Mouse (Mus musculus) left cerebral cortex, postnatal 25 days (tissue): ENCODE results near the gene Gm4559. TPM values are rescaled to one million over a fixed set of nuclear protein-coding genes. Genes with fewer than 3 reads are reported as not detected.
A peak's percentile ranks its signal among the peaks of the same experiment; 100 is the strongest.
"Not testable (repeated sequence)": the region's sequence is repeated elsewhere in the genome, so short reads cannot be mapped to it uniquely, and the experiment has no call there.

Experiments
- DNase-seq, 2 experiments: peaks; one replicate each; pipeline ENCODE4 v3.0.0; 2022; ENCODE audit warnings: low spot score in 2 of 2, mixed read lengths in 1 of 2
- intact Hi-C: fragments of 180-260 bp; cut with DNase I; formaldehyde crosslinking; loops from one replicate; pipeline ENCODE4 v1.15.1; 2025
- total RNA-seq, 2 experiments: library from RNA; stranded (reverse); gene quantifications; 2 replicates each; pipeline ENCODE4 v1.2.3; 2021

The Gm4559 gene
- not detected for total RNA-seq

DNA sequence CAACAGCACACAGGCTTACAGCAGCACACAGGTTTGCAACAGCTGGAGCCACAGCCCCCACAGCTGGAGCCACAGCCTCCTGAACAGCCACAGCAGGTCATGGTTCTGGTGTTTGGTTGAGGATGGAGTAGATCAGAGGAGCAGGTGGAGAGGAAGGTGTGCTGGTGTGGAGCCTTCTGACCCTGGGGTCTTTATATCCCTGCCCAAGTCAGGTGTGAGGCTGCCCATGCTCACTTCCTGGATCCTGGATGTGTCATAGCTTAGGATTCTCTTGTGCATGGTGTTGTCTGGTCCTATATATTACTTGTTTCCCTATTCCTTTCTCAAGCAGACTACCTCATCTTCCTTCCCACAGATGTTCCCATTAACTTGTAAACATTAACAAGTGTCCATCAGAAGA lies at the start of gene Gm4559:
Gene Gm4559, minus strand, starts transcription at position 101 of the 400 bp plus-strand sequence.
- DNase-seq, intact Hi-C loops: not testable (repeated sequence)

- intact Hi-C loops, result no loop called here
- DNase-seq, result peak in 1 of 2 experiments; percentile 20
Observed at GRCm38 (mm10) chr7:142323396-142324117, 49.4 kb upstream of the Gm4559 start.

- no peak for DNase-seq
- intact Hi-C loops, result no loop called here
Observed at GRCm38 (mm10) chr7:142322641-142323040, 48.5 kb upstream of the Gm4559 start.

DNA sequence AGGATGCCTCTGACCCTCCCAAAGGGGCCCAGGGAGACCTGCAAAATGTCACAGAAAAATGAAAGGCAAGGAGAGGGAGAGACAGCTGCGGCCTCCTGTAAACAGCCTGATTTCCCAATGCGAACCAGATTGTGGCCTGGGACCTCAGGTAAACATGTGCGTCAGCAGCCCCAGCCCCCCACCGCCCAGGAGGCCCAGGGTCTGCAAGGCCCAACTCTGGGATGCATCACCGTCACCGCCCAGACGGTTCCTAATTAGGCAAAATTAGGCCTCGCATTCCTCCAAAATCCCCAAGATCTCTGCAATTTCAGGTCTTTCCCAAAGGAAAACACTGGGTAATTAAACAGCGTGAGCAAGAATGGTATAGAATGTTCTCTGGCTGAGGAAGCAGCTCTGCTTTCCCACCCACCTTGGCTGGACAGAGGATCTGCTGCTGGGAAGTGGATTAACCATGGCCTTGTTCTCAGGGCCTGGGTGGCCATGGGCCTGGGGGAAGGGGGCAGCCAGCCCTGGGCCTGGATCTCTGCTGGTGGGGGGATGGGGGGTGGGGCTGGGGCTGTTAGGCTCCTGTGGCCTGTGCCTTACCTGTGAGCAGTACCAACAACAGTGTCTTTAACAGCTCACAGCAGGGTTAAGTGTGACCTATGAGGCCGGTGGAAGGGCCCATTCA lies 47.6 kb upstream of the Gm4559 start:
- intact Hi-C loops, DNase-seq: not testable (repeated sequence)

GRCm38 (mm10) chr7:142320906-142321305 lies 46.7 kb upstream of the Gm4559 start:
- intact Hi-C loops, result no loop called here
- DNase-seq, result no peak

GRCm38 (mm10) chr7:142319124-142319523 lies 45.0 kb upstream of the Gm4559 start:
- intact Hi-C loops, result loop anchor here (5.0 kb wide), 1 partner anchor 178 kb away; the partner anchor contains the start of gene Tnnt3
- no peak for DNase-seq

DNA sequence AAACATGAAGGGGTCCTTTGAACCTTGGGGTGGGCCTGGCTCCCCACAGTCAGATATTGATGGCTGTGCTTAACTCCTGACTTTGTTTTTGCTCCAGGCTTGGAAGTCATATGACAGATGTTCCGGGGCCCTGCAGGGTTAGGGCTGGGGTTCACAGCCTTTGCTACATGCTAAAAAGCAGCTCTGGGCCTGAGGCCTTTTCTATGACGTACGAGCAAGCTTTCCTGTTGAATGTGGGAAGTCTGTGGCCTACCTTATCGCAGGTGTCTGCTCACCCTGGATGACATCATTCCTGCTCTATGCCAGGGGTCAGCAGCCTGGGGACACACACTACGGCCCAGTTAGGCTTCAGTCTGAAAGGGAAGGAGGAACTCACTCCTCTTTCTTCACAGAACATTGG lies 43.1 kb upstream of the Gm4559 start:
- intact Hi-C loops, result loop anchor here (2.0 to 5.0 kb wide), 2 partner anchors 180 to 264 kb away; partner anchors contain the start of gene Tnnt3
- DNase-seq, result no peak

DNA sequence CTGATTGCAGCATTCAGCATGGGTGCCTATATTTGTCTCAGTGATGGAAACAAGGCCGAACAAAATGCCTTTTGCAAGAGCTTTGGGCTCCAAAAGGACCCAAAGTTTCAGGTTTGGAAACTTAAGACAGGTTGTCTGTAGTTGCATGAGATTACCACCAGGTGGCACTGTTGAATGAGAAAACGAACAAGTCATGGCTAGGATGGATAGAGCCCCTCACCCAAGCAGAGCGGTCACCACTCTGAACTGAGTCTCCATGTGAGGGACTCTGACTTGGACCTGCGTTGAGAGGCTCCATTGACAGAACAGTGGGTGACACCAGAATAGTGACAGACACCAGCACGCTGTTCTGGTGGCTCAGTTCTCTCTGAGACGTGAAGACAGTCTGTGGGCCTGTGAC lies 42.4 kb upstream of the Gm4559 start:
- DNase-seq, result peak; percentile 43 to 48

DNA sequence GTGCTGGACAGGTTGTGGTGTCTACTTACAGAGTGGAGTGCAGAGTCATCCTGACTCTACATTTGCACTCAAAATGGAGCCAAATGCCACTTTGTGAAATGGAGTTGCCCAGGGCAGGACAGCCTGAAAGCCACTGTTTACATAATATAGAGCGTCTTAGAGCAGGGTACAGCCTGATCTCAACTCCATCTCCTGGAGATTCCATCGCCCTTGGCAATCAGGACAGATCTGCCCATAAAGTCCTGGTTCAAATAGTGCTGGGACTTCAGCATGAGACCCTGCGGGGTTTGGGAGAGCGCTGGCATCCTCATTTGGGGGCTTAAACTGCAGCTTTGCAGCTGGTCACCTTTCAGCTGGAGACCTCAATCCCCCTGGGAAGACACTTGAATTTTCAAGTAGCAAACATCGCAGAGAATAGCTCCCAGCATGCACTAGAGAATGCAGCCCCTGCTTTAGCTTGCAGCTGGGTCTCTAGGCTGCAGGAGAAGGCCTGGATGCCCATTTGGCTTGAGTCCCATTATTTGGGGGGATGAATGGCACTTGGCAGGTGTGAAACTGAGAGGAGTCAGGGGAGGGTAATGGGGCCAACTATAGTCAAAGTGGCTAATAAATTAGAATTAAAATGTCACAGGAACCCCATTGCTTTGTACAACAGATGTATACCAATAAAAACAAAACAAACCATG lies 40.6 kb upstream of the Gm4559 start:
- intact Hi-C loops, result loop anchor here (5.0 kb wide), 1 partner anchor 183 kb away; the partner anchor contains the start of gene Tnnt3
- DNase-seq, result no peak

More for the DNA sequence above, 42.4 kb upstream of the Gm4559 start:
- intact Hi-C loops, result loop anchor here (1.0 to 5.0 kb wide), 3 partner anchors 181 to 359 kb away; partner anchors contain the start of gene Tnnt3

DNA sequence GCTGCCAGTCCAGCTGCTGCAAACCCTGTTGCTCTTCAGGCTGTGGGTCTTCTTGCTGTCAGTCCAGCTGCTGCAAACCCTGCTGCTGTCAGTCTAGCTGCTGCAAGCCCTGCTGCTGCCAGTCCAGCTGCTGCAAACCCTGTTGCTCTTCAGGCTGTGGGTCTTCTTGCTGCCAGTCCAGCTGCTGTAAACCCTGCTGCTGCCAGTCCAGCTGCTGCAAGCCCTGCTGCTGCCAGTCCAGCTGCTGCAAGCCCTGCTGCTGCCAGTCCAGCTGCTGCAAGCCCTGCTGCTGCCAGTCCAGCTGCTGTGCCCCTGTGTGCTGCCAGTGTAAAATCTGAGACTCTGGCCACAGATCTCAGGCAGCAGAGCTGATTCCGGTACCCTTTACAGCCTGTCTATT lies 29.8 kb upstream of the Gm4559 start:
- intact Hi-C loops, DNase-seq: not testable (repeated sequence)

DNA sequence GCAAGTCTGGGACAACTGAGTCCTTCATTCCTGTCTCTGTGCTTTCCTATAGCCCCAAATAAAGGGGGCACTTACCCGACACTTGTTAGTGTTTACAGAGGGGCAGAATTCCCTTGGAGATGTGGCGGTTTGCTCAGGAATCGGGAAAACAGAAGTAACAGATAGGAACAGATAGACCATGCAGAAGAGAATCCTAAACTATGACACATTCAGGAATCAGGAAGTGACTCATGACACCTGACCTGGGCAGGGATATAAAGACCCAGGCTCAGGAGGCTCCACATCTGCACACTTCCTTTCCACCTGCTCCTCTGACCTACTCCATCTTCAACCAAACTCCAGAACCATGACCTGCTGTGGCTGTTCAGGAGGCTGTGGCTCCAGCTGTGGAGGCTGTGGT lies 29.1 kb upstream of the Gm4559 start, which contains the start of gene Krtap5-4:
Gene Krtap5-4, plus strand, starts transcription at position 301 of the 400 bp plus-strand sequence.
- intact Hi-C loops, result no loop called here
- no peak for DNase-seq

DNA sequence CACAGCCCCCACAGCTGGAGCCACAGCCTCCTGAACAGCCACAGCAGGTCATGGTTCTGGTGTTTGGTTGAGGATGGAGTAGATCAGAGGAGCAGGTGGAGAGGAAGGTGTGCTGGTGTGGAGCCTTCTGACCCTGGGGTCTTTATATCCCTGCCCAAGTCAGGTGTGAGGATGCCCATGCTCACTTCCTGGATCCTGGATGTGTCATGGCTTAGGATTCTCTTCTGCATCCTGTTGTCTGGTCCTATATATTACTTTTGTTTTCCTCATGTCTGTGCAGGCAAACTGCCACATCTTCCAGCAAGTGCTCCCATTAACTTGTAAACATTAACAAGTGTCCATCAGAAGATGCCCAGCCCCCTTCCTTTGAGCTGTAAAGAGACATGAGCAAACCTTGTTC lies 22.9 kb upstream of the Gm4559 start, which contains the start of gene Krtap5-1:
Gene Krtap5-1, minus strand, starts transcription at position 101 of the 400 bp plus-strand sequence.
- intact Hi-C loops, DNase-seq: not testable (repeated sequence)

DNA sequence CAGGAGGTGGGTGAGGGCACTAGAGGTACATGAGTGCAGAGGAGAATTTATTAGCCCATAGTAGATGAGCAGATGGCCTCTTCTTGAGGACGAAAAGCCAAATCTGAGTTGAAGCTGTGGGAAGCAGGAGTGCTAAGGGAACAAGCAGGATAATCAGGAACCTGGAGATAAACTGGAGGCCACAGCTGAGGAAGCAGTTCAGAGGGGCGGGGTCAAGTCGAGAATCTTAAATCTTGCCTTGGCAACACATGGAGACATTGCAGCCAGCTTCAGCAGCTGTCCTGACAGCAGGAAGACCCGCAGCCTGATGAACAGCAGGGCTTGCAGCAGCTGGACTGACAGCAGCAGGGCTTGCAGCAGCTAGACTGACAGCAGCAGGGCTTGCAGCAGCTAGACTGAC lies 21.9 kb upstream of the Gm4559 start:
- intact Hi-C loops, result not testable (repeated sequence)

GRCm38 (mm10) chr7:142295418-142295817 lies 21.3 kb upstream of the Gm4559 start:
- intact Hi-C loops, result no loop called here
- no peak for DNase-seq

More for the DNA sequence above, 21.9 kb upstream of the Gm4559 start:
- DNase-seq, result not testable (repeated sequence)

- peak in 1 of 2 experiments; percentile 13 for DNase-seq
- intact Hi-C loops, result loop anchor here (1.0 kb wide), 1 partner anchor 17 kb away; no protein-coding TSS in a partner anchor
Observed at GRCm38 (mm10) chr7:142293851-142294250, 19.7 kb upstream of the Gm4559 start.

GRCm38 (mm10) chr7:142285910-142286612 lies 11.9 kb upstream of the Gm4559 start:
- DNase-seq, intact Hi-C loops: not testable (repeated sequence)

DNA sequence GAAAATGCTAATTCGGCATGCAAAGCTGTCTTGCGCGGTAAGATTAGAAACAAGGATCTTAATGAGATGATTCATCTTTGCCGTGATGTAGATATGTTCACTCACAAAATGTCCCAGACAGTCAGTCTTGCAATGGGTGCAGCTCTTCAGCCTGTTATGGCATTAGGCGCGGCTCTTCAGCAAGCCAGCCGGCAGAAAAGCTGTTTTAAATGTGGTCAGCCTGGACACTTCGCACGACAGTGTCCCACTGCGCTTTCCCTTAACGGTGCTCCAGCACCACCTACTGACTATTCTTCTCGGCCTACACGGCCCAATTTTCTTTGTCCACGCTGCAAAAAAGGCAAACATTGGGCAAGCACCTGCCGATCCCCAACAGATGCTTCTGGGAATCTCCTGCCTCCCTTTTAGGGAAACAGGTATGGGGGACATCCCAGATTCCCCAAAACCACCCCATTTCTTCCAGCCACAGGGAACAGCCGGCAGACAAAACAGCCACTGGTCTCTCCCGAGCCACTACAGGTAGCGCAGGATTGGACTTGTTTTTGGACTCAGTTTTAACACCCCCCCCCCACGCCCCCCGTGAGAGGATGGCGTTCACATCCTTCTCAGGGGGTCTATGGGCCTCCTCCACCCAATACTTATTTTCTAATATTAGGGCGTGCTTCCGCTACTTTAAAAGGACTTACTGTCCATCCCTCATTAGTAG lies 11.1 kb upstream of the Gm4559 start:
- DNase-seq, result peak; percentile 18 to 21
- intact Hi-C loops, result no loop called here

DNA sequence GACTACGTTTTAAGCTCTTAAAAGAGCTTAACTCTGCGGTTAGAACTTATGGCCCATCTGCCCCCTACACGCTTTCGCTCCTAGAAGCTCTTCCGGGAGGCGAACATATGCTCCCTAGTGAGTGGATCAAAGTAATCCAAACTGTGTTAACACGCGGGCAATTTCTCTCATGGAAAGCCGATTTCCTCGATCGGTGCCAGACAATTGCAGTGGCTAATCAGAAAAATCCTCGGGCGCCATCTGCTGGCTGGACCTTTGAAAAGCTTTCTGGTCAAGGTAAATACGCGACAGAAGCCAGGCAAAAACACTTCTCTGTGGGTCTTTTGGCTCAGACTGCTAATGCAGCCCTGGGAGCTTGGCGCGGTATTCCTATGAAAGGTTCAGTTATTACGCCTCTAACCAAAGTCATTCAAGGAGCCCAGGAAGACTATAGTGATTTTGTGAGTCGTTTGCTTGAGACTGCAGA lies 10.5 kb upstream of the Gm4559 start:
- intact Hi-C loops, result no loop called here
- peak; percentile 88 to 91 for DNase-seq
